In genomic region chr2:90744285-90745052, GRCm38 (mm10) we compare ENCODE assay signal across 8 mouse cellular contexts. TPM values are rescaled to one million over a fixed set of nuclear protein-coding genes. Genes with fewer than 3 reads are reported as not detected.
DNase-seq lines count a peak whose midpoint lies in the region; ATAC-seq and TF ChIP-seq lines count a peak whose summit lies in the region.

No protein-coding gene starts in this region.

- peak overlapping the region; percentile 58 for H3K4me2 ChIP-seq in kidney, embryonic 15.5 days
- H3K4me2 ChIP-seq in midbrain, embryonic 14.5 days (ENCODE audit: low read length): peak overlapping the region; percentile 52

- peak overlapping the region; percentile 54 for H3K4me3 ChIP-seq in bone marrow macrophage, adult 2 months (ENCODE audit: insufficient read depth, low read length)
- H3K4me3 ChIP-seq in kidney, embryonic 15.5 days (replicated peaks): peak overlapping the region; percentile 98
- peak overlapping the region; percentile 96 for H3K4me3 ChIP-seq in midbrain, embryonic 14.5 days (replicated peaks; ENCODE audit: low read depth, low read length)

- no peak for TF ChIP-seq CTCF in bone marrow macrophage, adult 2 months (IDR thresholded peaks at IDR 0.05; ENCODE audit: low read depth, low read length)

- 0 out of 2 replicates have a peak overlapping the region, but pooled peaks have one; percentile 7 for H3K9ac ChIP-seq in kidney, embryonic 15.5 days
- H3K9ac ChIP-seq in midbrain, embryonic 14.5 days (replicated peaks; ENCODE audit: low read length): peak overlapping the region; percentile 21; the same call in 1 of the 2 replicates

- H3K27me3 ChIP-seq in kidney, embryonic 15.5 days: no peaks in the 10 kb centered on the region
- H3K27me3 ChIP-seq in midbrain, embryonic 14.5 days (ENCODE audit: control insufficient read depth, insufficient read depth, low read length): no peaks in the 10 kb centered on the region

- H3K4me1 ChIP-seq in bone marrow macrophage, adult 2 months (ENCODE audit: control insufficient read depth, insufficient read depth, low read length): peaks cover 20% of the 10 kb centered on the region
- peaks cover 28% of the 10 kb centered on the region for H3K4me1 ChIP-seq in kidney, embryonic 15.5 days
- peaks cover 16% of the 10 kb centered on the region for H3K4me1 ChIP-seq in midbrain, embryonic 14.5 days (ENCODE audit: control insufficient read depth, insufficient read depth, low read length)

- H3K36me3 ChIP-seq in kidney, embryonic 15.5 days: peaks cover 22% of the 10 kb centered on the region
- peaks cover 10% of the 10 kb centered on the region for H3K36me3 ChIP-seq in midbrain, embryonic 14.5 days (ENCODE audit: control insufficient read depth, insufficient read depth, low read length)

- 66% methylated on average over 12 of the region's 12 CpGs for WGBS in kidney, embryonic 15.5 days
- 64% methylated on average over 12 of the region's 12 CpGs for WGBS in midbrain, embryonic 14.5 days

- peak overlapping the region; percentile 89 for H3K27ac ChIP-seq in bone marrow macrophage, adult 2 months (ENCODE audit: insufficient read depth, low read depth, low read length)
- H3K27ac ChIP-seq in kidney, embryonic 15.5 days: peak overlapping the region; percentile 98
- H3K27ac ChIP-seq in midbrain, embryonic 14.5 days (replicated peaks; ENCODE audit: low read depth, low read length): peak overlapping the region; percentile 88

- TF ChIP-seq POLR2A in bone marrow macrophage, adult 2 months (IDR thresholded peaks at IDR 0.05; ENCODE audit: borderline replicate concordance, low read depth, low read length): no peak

- 0 out of 2 replicates have a peak, but pooled peaks have one; percentile 3 for ATAC-seq in kidney, embryonic 15.5 days (replicated peaks; ENCODE audit: low FRiP score)
- peak; percentile 0; the same call in 1 of the 2 replicates for ATAC-seq in midbrain, embryonic 14.5 days (ENCODE audit: low FRiP score, low TSS enrichment)

- H3K9me3 ChIP-seq in kidney, embryonic 15.5 days (replicated peaks): no peaks in the 10 kb centered on the region
- no peaks in the 10 kb centered on the region for H3K9me3 ChIP-seq in midbrain, embryonic 14.5 days (ENCODE audit: control insufficient read depth, low read length)

- peak; percentile 23 for DNase-seq in kidney, adult 18-20 months
- no peak for DNase-seq in kidney, postnatal 14 days
- peak; percentile 4 to 5 for DNase-seq in heart, adult 9 months (ENCODE audit: low spot score in 2 of 2)
- DNase-seq in midbrain, embryonic 14.5 days: peak; percentile 13
- DNase-seq in left cerebral cortex, adult 11 months (ENCODE audit: low spot score): no peak
- no peak for DNase-seq in spleen, postnatal 14 days (ENCODE audit: low spot score in 2 of 2)

RNA-seq across cellular contexts. Expression of gene Fnbp4, which starts 0.7 kb away (rescaled TPM):
- polyA plus RNA-seq in bone marrow macrophage, adult 2 months (2012; ENCODE audit: insufficient read depth, insufficient read length, missing spikeins): 112 and 132 TPM in 2 replicates
- 104 and 117 TPM in 2 replicates for polyA plus RNA-seq in kidney, embryonic 15.5 days (2015; fragmentation: Nextera tagmentation; extraction: Ambion mirVana)
- polyA plus RNA-seq in midbrain, embryonic 14.5 days (2014; fragmentation: Nextera tagmentation; extraction: Ambion mirVana): 86.3 and 113 TPM in 2 replicates

RNA-seq across cellular contexts. Expression of gene Agbl2, which starts 38.1 kb away (rescaled TPM):
- not detected in 2 replicates for polyA plus RNA-seq in bone marrow macrophage, adult 2 months (2012; ENCODE audit: insufficient read depth, insufficient read length, missing spikeins)
- polyA plus RNA-seq in kidney, embryonic 15.5 days (2015; fragmentation: Nextera tagmentation; extraction: Ambion mirVana): 0.76 and 0.84 TPM in 2 replicates
- 0.26 and 0.30 TPM in 2 replicates for polyA plus RNA-seq in midbrain, embryonic 14.5 days (2014; fragmentation: Nextera tagmentation; extraction: Ambion mirVana)

Comparison
In these comparisons a context has a peak if more than half of its experiments do, and no peak if none do; other contexts are left out.
1. DNase-seq: peak in kidney, adult 18-20 months (single experiment), heart, adult 9 months (2 of 2) and midbrain, embryonic 14.5 days (single experiment); none in kidney, postnatal 14 days (single experiment), left cerebral cortex, adult 11 months (single experiment) and spleen, postnatal 14 days (0 of 2).
2. Peak in every context shown above with its lines, with median percentiles within 50 percentile points of each other: H3K27ac ChIP-seq and H3K4me3 ChIP-seq.